Mouse (Mus musculus): ENCODE results near the gene Kcnb1.

Kcnb1 gene

GRCm38 (mm10) chr2:167162516-167163021, 27.4 kb downstream of the Kcnb1 start:
- DNase-seq: peak; percentile 66 to 74

GRCm38 (mm10) chr2:167159721-167160120, 30.2 kb downstream of the Kcnb1 start:
- DNase-seq: no peak

- no peak for DNase-seq
Measured at GRCm38 (mm10) chr2:167158780-167159179, 31.2 kb downstream of the Kcnb1 start.

- peak in 1 of 2 experiments; percentile 26 for DNase-seq
Measured at GRCm38 (mm10) chr2:167156118-167156715, 33.7 kb downstream of the Kcnb1 start.

- DNase-seq: peak; percentile 27 to 40
Measured at GRCm38 (mm10) chr2:167155541-167155973, 34.4 kb downstream of the Kcnb1 start.

DNA sequence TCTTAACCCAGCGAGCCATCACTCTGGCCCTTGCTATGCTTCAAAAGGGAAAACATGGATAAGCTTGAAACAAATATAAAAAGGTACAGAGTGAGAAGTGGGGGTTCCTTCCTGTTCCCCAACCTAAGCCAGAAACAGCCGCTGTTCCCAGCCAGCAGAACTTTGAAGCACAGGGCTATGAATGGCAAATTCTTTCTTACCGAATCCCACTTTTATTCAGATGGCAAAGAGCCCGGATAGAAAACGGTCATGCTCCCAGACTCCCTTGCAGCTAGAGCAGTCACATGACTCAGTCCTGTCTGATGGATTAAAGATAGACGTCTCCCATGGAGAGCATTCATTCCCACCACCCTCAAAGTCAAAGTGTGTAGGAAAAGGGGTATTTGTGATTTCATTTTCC, 39.1 kb downstream of the Kcnb1 start:
- no peak for DNase-seq

DNA sequence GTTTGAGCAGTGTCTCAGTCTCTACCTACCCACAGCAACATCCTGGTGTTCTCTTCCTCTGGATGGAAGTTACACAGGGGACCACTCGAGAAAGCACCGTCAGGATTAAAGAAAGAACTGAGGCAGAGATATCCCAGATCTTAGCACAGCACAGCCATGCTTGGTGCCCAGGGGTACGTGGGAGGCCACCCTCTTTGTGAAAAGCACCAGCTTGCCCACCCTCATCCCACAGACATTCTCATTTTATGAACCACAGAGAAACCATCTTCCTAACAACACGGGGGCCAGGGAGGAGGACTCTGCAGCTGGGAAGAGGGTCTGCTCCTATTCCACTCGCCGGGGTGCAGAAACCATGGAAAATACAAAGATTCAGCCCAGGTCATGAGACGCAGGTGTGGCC, 39.8 kb downstream of the Kcnb1 start:
- DNase-seq: no peak

DNA sequence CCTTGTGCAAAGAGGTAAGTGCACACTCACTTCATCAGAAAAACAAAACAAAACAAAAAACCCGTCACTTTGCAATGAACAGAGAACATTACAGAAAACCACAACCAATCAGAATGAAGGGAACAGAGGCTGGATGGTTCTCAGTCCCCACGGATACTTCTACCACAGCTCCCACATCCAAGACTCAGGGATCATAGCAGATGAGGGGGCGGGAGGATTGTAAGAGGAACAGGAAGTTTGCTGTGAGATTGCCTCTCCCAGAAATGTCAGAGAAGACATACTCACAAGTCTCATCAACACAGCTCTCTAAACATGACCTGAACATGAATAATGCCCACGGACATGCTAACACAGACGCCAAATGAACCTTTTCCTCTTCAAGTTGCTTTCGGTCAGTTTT, 40.9 kb downstream of the Kcnb1 start:
- DNase-seq: no peak

GRCm38 (mm10) chr2:167147708-167148107, 42.2 kb downstream of the Kcnb1 start:
- DNase-seq: no peak

GRCm38 (mm10) chr2:167145904-167146303, 44.1 kb downstream of the Kcnb1 start:
- no peak for DNase-seq

- DNase-seq: no peak
Measured at GRCm38 (mm10) chr2:167144439-167145307, 45.3 kb downstream of the Kcnb1 start.

- peak; percentile 46 to 50 for DNase-seq
Measured at GRCm38 (mm10) chr2:167143914-167144313, 46.0 kb downstream of the Kcnb1 start.

DNA sequence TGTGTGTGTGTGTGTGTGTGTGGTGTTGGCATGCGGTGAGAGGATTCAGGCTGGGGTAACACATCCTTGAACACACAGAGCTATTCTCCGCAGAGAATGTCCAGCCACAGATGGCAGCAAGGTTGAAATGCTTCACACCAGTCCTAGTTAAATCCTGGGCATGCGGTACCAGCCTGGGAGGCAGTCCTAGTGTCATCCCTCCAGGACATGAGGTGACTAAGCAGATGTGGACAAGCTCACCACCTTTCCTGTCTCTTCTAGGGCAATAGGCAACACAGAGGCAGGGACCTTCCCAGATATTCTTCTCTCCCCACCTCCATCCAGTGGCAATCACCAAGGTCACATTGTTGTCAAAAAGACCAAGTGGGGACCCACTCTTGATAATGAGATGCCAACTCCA, 47.7 kb downstream of the Kcnb1 start:
- DNase-seq: no peak

GRCm38 (mm10) chr2:167141810-167142209, 48.1 kb downstream of the Kcnb1 start:
- no peak for DNase-seq

GRCm38 (mm10) chr2:167139801-167140269, 50.1 kb downstream of the Kcnb1 start:
- DNase-seq: no peak

DNA sequence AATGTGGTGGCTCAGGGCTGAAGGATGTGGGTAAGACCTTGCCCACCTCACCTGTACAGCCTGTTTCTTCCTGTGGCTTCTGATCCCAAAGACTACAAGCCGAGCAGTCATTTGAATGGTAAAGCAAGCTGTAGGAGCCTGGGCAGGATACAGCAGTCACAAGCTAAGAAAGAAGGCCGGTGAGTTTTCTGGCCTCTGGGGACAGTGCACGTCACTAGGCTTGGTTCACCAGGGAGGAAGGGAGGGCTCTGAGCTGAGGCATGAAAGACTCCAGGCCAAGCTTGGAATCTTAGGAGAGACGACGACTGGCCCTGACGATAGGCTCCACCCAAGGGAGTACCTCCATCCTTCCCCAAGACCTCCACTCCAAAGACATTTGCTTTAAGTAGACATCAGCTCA, 51.3 kb downstream of the Kcnb1 start:
- no peak for DNase-seq

GRCm38 (mm10) chr2:167136909-167137308, 53.0 kb downstream of the Kcnb1 start:
- peak; percentile 90 to 92 for DNase-seq

DNA sequence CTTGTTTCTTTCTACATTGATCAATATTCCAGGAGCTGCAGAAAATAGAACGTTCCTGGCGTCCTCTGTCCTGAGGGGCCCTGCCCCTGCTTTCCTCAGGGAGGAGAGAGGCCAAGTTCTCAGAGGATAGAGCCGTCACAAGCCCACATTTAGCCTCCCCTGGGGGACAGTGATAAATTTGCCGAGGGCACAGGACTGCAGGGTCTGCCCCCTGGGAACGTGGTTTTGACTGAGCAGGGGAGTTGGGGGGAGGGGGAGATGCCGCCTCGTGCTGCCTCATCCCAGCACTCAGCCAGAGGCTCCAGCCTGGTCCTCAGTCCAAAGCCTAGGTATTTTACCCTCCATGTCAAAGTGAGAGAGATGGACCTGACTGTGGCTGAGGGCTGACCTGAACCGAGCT, 57.9 kb downstream of the Kcnb1 start:
- DNase-seq: no peak

DNA sequence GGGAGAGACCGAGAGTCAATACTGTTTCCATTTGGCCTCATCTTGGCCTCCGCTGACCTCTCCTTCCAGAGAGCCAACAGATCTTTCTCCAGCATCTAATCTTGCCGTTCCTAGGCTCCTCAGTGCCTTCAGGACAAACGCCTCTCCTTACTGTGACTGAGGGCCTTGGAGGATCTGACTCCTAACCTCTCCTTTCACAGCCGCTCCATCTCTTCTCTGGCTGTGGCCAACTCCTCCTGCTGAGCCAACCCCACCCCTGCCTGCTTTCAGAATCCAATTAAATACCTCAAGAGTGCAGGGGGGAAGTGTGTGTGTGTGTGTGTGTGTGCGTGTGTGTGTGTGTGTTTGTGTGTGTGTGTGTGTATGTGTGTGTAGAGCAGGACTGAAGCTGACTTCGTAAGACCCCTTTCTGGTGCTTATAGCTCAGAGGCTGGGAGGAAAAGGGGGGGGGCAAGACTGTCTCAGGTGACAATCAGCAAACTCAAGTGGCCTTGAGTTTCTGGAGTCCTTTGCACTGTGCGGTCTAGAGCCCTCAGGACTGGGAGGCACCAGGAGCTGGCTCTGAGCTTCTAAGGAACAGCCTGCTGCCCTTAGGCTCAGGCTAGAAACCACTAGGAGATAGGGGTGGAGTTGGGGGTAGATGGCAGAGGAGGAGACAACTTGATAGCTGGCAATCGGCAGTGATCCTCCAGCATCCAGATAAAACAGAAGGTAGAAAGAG, 59.7 kb downstream of the Kcnb1 start:
- no peak for DNase-seq

GRCm38 (mm10) chr2:167129608-167129955, 60.4 kb downstream of the Kcnb1 start:
- peak in 1 of 2 experiments; percentile 29 for DNase-seq

GRCm38 (mm10) chr2:167128699-167129607, 61.0 kb downstream of the Kcnb1 start:
- DNase-seq: no peak

- no peak for DNase-seq
Measured at GRCm38 (mm10) chr2:167127404-167127803, 62.6 kb downstream of the Kcnb1 start.
